Mouse (Mus musculus) forelimb bud, embryonic 11.5 days (tissue): ENCODE results near the gene Cd200r4.

Experiments
- DNase-seq: peaks from one replicate; pipeline ENCODE4 v3.0.0-alpha.2; 2012; ENCODE audit warnings: low read depth, low spot score

Cd200r4 gene

DNA sequence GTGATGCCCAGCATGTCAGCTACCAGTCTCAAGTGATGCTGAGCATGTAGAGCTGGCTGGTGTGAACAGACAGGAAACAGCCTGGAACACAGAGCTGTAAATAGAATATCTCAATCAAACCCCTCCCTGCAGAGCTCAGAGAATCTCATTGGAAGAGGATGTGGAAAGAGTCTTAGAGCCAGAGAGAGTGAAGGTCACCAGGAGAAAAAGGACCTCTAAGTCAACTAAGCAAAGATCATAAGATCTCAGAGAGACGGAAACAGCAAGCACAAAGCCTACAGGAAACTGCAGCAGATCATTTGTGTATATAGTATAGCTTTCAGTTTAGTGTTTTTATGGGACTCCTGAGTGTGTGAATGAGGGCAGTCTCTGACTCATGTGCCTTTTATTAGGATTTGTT, 63.6 kb downstream of the Cd200r4 start:
- DNase-seq = no peak

GRCm38 (mm10) chr16:44876625-44877024, 65.1 kb downstream of the Cd200r4 start:
- DNase-seq = no peak

DNA sequence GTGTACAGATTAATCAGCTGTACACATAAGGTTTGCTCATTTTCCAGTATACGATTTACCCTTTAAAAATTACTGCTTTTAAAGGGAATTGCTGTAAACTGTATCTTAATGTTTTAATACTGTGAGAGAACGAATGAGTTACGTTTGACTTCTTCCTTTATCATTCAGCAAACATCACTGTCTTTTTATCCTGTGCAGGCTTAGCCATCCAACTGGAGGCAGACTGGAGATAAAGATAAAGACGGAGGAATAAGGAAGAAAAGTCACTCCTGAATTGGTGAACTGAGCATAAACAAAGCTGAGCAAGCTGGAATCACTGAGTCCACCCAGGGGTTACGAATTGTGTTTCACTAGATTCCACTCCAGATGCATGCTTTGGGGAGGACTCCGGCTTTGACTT, 66.1 kb downstream of the Cd200r4 start:
- DNase-seq = no peak
